Mouse (Mus musculus) frontal cortex, adult 2 months (tissue): ENCODE measurements around the gene Cetn3. TPM values are rescaled to one million over a fixed set of nuclear protein-coding genes. Genes with fewer than 3 reads are reported as not detected.

Experiments used
- DNase-seq, 2 experiments: peaks; one replicate each; pipeline ENCODE4 v3.0.0; 2022; ENCODE audit warnings: low spot score in 1 of 2; ENCODE audit errors: extremely low spot score in 1 of 2
- polyA plus RNA-seq: library from polyadenylated mRNA; depleted of rRNA; stranded (reverse); fragments of >200 nt; gene quantifications from 2 replicates; pipeline ENCODE4 v1.2.3, GENCODE M21; 2012; rRNA removed

Gene Cetn3
- polyA plus RNA-seq, 1 experiment = 220 TPM

DNA sequence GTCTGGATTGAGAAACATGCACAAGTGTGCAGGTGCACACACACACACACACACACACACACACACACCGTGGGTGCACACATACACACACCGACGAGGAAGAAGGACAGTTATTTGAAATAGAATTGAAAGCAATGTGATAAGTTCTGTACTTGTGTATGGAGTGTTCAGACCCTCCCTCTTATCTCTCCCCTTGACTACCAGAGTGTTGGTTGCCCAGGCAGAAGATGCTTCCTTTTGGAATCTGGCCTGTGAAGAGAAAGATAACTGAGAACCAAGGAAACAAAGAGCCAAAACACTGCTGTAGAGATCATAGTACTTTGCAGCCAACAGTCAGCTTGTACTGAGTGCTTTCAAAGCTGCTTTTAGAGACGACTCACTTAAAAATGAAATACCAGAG, 20.8 kb downstream of the Cetn3 start:
- DNase-seq = no peak

- DNase-seq = no peak
Measured at GRCm38 (mm10) chr13:81822750-81823149, 39.9 kb downstream of the Cetn3 start.

DNA sequence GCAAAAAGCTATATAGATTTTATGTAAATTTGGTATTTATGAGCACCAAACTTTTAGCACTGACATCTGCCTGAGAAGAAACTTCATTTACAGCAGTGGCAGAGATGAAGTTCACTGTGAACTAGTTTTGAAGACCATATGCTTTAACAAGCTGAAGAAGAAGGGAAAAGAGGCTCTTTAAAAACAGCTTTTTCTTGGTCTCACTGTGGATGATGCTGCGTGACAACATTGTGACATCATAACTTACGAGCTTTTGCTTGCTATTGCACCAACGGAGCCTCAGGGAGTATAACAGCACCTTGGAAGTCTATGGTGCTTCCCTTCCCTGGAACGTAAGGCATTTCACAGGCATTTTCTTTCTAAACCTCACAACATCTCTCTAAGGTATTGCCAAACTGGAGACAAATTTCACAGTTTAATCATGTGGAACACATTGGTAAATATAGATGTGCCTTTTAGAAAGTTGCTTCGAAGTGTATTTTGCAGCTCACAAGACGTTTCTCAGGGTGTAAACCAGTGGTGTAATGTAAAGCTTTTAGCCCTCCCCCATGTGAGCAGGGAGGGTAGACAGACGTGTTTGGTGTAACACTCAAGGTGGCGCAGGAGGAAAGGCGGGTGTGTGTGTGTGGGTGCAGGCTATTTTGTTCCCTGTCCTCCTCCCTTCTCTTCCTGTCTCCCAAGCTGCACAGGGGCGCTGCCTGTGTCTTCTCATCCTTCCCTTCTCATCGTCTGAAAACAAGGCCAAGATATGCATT, 41.9 kb downstream of the Cetn3 start:
- peak; percentile 81 to 83 for DNase-seq

DNA sequence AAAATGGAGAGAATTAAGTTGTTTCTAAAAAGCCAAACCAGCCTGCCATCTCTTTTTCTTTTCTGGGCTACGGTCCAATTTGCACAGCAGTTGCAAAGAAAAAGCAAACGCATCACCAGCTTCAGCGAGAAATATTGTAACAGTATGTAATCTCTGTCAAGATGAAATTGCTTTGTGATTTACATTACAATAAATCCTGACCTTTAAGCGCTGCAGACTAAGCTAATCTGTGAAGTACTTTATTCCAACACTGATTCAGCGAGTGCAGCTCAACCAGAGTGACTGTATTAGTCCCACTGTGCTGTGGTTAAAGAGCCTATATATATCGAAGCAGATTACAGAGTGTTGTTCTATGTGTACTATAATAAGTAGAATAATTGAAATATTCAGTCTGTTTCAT, 45.6 kb downstream of the Cetn3 start:
- DNase-seq = peak; percentile 49 to 81

DNA sequence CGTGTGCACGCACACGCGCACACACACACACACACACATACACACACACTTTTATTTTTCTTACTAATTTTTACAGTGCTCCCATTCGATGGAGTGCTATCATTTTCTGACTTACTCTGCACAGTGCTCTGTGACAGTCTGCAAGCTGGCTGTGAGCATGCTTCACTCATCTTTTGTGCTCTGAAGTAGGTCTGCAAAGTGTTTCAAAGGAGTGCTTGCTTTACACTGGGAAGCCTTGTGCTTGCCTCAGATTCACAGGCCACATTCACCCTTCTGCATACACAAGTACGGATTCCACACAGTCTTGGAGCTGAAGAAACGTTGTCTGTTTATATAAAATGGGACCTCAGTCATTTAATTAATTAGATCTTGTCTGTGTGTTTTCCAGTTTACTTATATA, 49.0 kb downstream of the Cetn3 start:
- no peak for DNase-seq

DNA sequence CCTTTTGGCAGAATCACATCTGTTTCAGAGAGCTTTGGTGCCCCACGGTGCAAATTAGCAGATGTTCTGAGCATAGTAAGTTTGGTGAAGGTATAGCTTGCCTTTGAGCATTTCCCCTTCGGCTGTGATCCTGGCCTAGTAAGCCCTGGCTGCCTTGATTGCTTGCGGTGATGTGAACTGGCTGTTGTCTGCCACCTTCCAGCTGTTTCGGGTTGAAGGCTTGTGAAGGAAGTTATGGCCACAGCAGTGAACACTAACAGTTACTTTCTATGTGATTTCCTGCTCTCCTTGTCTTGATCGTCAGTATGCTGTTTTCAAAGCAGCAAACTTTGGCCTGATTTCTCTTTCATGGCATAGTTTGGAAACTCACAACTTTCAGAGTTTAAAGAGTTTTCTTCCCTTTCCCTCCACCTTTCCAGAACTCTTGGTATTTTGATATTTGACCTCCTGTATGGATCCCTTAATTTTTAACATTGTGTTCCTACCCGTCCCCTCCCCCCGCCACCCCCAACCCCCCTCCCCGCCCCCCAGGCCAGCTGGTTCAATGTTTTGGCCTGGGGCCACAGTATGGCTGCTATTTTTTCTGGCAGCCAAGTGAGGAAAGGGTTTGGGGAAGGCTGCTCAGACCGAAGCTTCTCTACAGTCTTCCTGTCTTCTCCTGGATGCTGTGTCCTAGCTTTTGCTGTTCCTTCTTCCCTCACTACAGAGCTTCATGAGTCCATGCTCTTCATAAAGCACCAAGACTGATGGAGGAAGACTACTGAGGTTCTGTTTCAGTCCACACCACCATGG, 53.7 kb downstream of the Cetn3 start:
- DNase-seq = no peak

- DNase-seq = no peak
Measured at GRCm38 (mm10) chr13:81838016-81838415, 55.1 kb downstream of the Cetn3 start.

- DNase-seq = no peak
Measured at GRCm38 (mm10) chr13:81838948-81839347, 56.1 kb downstream of the Cetn3 start.

- DNase-seq = no peak
Measured at GRCm38 (mm10) chr13:81840246-81840645, 57.4 kb downstream of the Cetn3 start.

- DNase-seq = no peak
Measured at GRCm38 (mm10) chr13:81840646-81841045, 57.8 kb downstream of the Cetn3 start.

DNA sequence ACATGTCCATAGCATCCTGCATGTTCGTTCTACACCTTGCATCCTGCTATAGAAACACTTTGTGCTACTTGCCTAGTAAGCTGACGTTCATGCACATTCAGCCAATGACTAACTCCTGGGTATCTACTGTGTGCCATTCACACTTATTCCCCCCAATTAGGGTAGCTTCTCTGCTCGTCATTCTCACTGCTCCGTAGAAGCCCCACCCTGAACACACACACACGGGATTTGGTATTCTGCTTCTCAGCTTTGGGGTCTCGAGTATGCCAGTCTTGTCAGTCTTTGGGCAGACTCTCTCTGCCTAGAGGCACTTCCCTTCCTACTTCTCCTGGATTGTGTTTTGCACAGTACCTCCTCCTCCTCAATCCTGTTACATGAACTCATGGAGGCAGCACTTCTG, 59.4 kb downstream of the Cetn3 start:
- no peak for DNase-seq

Other genes starting within 250 kb of the Cetn3 start
- 1.7 and 2.0 TPM in 2 replicates for gene Adgrv1, start 149.9 kb upstream of the Cetn3 start, polyA plus RNA-seq
- 7.2 and 9.4 TPM in 2 replicates for gene Lysmd3, start 125.4 kb upstream of the Cetn3 start, polyA plus RNA-seq
- 5.6 and 5.7 TPM in 2 replicates for gene Polr3g, start 72.1 kb upstream of the Cetn3 start, polyA plus RNA-seq
- gene Mblac2, start 71.7 kb upstream of the Cetn3 start, polyA plus RNA-seq = 20.2 and 23.3 TPM in 2 replicates